Mouse (Mus musculus): ENCODE data around the gene Slc27a5.

- TF ChIP-seq CTCF (IDR thresholded peaks at IDR 0.05; ENCODE audit: extremely low read depth, insufficient read length, insufficient replicate concordance, low read depth, low read length) (no peak), POLR2A (IDR thresholded peaks at IDR 0.05; ENCODE audit: low read depth, low read length) (no peak)
Observed at GRCm38 (mm10) chr7:13042511-13042910, 44.5 kb upstream of the Slc27a5 start.
